ENCODE assay signal across 17 mouse cellular contexts in genomic region chr13:115006213-115006835, GRCm38 (mm10).
DNase-seq lines count a peak whose midpoint lies in the region; ATAC-seq and TF ChIP-seq lines count a peak whose summit lies in the region.
"Had no signal": no experiment of that assay in that cellular context is flagged by ENCODE, and none has a peak within 500 bp of the region (broad histone marks: within the 10 kb centered on the region; RNA-seq: fewer than 3 reads in every experiment).

No protein-coding gene starts in this region.

- H3K4me3 ChIP-seq in forebrain, embryonic 14.5 days (ENCODE audit: low read depth, low read length), result no peak overlapping the region
- H3K4me3 ChIP-seq in forebrain, postnatal 0 days (ENCODE audit: low read depth, low read length), result no peak overlapping the region
- no peak overlapping the region for H3K4me3 ChIP-seq in kidney, adult 2 months (ENCODE audit: insufficient read depth, low read depth, low read length)
- H3K4me3 ChIP-seq in CH12.LX (replicated peaks in 1 of 3; ENCODE audit: low read depth in 2 of 3, low read length in 2 of 3, poor library complexity in 1 of 3), result no peak overlapping the region
- H3K4me3 ChIP-seq in liver, embryonic 12.5 days, result no peak overlapping the region
- H3K4me3 ChIP-seq: forebrain, embryonic 12.5 days; limb, embryonic 13.5 days had no signal

- TF ChIP-seq CTCF in forebrain, postnatal 0 days (IDR thresholded peaks at IDR 0.05; ENCODE audit: low read depth), result no peak
- no peak for TF ChIP-seq CTCF in kidney, adult 2 months (conservative IDR thresholded peaks at IDR 0.05; ENCODE audit: insufficient read depth, insufficient read length, low read depth, low read length)
- no peak for TF ChIP-seq CTCF in CH12.LX (conservative IDR thresholded peaks at IDR 0.05 in 1 of 2, IDR thresholded peaks at IDR 0.05 in 1 of 2; ENCODE audit: low read depth in 2 of 2, low read length in 2 of 2)

- no peaks in the 10 kb centered on the region for H3K27me3 ChIP-seq in forebrain, embryonic 14.5 days (replicated peaks; ENCODE audit: control insufficient read depth, insufficient read depth, low read length)
- no peaks in the 10 kb centered on the region for H3K27me3 ChIP-seq in forebrain, postnatal 0 days (ENCODE audit: insufficient read depth, low read length)
- H3K27me3 ChIP-seq in kidney, adult 2 months (replicated peaks; ENCODE audit: control insufficient read depth, insufficient read depth, low read length), result no peaks in the 10 kb centered on the region
- no peaks in the 10 kb centered on the region for H3K27me3 ChIP-seq in CH12.LX (replicated peaks)
- no peaks in the 10 kb centered on the region for H3K27me3 ChIP-seq in liver, embryonic 12.5 days (replicated peaks)
- H3K27me3 ChIP-seq: forebrain, embryonic 12.5 days; limb, embryonic 13.5 days had no signal

- H3K79me2 ChIP-seq in CH12.LX (replicated peaks; ENCODE audit: control insufficient read depth, extremely low read depth, insufficient read depth, poor library complexity, severe bottlenecking), result no peaks in the 10 kb centered on the region

- H3K9me3 ChIP-seq in forebrain, embryonic 14.5 days (replicated peaks; ENCODE audit: control insufficient read depth, low read length), result no peaks in the 10 kb centered on the region
- H3K9me3 ChIP-seq in forebrain, postnatal 0 days (ENCODE audit: low read length), result no peaks in the 10 kb centered on the region
- H3K9me3 ChIP-seq in CH12.LX (replicated peaks; ENCODE audit: low read length), result no peaks in the 10 kb centered on the region
- H3K9me3 ChIP-seq in liver, embryonic 12.5 days (replicated peaks), result no peaks in the 10 kb centered on the region
- H3K9me3 ChIP-seq: forebrain, embryonic 12.5 days; limb, embryonic 13.5 days had no signal

- no peak overlapping the region for H3K4me2 ChIP-seq in forebrain, embryonic 14.5 days (ENCODE audit: low read length)
- no peak overlapping the region for H3K4me2 ChIP-seq in forebrain, postnatal 0 days (ENCODE audit: low read depth)
- peak overlapping the region; percentile 66 for H3K4me2 ChIP-seq in CH12.LX (ENCODE audit: insufficient read depth, low read depth, poor library complexity, severe bottlenecking)
- no peak overlapping the region for H3K4me2 ChIP-seq in liver, embryonic 12.5 days
- H3K4me2 ChIP-seq: forebrain, embryonic 12.5 days; limb, embryonic 13.5 days had no signal

- no peaks in the 10 kb centered on the region for H3K36me3 ChIP-seq in forebrain, embryonic 14.5 days (ENCODE audit: control insufficient read depth, insufficient read depth, low read length)
- H3K36me3 ChIP-seq in forebrain, postnatal 0 days (ENCODE audit: insufficient read depth), result no peaks in the 10 kb centered on the region
- H3K36me3 ChIP-seq in kidney, adult 2 months (ENCODE audit: control insufficient read depth, insufficient read depth, low read length), result peaks cover 4% of the 10 kb centered on the region
- H3K36me3 ChIP-seq in CH12.LX (replicated peaks in 1 of 2; ENCODE audit: control insufficient read depth in 1 of 2, insufficient read depth in 1 of 2, low read length in 1 of 2), result no peaks in the 10 kb centered on the region
- no peaks in the 10 kb centered on the region for H3K36me3 ChIP-seq in liver, embryonic 12.5 days
- H3K36me3 ChIP-seq: forebrain, embryonic 12.5 days; limb, embryonic 13.5 days had no signal

- no peak for TF ChIP-seq RAD21 in CH12.LX (IDR thresholded peaks at IDR 0.05; ENCODE audit: low read depth, low read length)

- no peak overlapping the region for H3K27ac ChIP-seq in forebrain, embryonic 14.5 days (ENCODE audit: low read depth, low read length)
- H3K27ac ChIP-seq in forebrain, postnatal 0 days (ENCODE audit: low read depth, low read length), result no peak overlapping the region
- H3K27ac ChIP-seq in kidney, adult 2 months (ENCODE audit: insufficient read depth, low read depth, low read length), result no peak overlapping the region
- H3K27ac ChIP-seq in CH12.LX (ENCODE audit: insufficient read depth, low read depth), result no peak overlapping the region
- H3K27ac ChIP-seq in liver, embryonic 12.5 days, result no peak overlapping the region
- H3K27ac ChIP-seq: forebrain, embryonic 12.5 days; limb, embryonic 13.5 days had no signal

- 39% methylated on average over 9 of the region's 9 CpGs for WGBS in forebrain, embryonic 14.5 days
- whole genome bisulfite sequencing in forebrain, postnatal 0 days, result 32% methylated on average over 9 of the region's 9 CpGs
- WGBS in kidney, adult 2 months, result 50% methylated on average over 9 of the region's 9 CpGs
- WGBS in liver, embryonic 12.5 days (ENCODE audit: insufficient replicate concordance), result 62% methylated on average over 9 of the region's 9 CpGs

- no peak overlapping the region for H3K9ac ChIP-seq in forebrain, embryonic 14.5 days (ENCODE audit: low read length)
- no peak overlapping the region for H3K9ac ChIP-seq in forebrain, postnatal 0 days
- no peak overlapping the region for H3K9ac ChIP-seq in CH12.LX (ENCODE audit: insufficient read depth, low read depth)
- H3K9ac ChIP-seq in liver, embryonic 12.5 days, result no peak overlapping the region
- H3K9ac ChIP-seq: forebrain, embryonic 12.5 days; limb, embryonic 13.5 days had no signal

- TF ChIP-seq POLR2A in kidney, adult 2 months (IDR thresholded peaks at IDR 0.05; ENCODE audit: low read depth, low read length), result no peak
- no peak for TF ChIP-seq POLR2A in CH12.LX (IDR thresholded peaks at IDR 0.05; ENCODE audit: low read depth, low read length)

- peak; percentile 22; the same call in 1 of the 2 replicates for ATAC-seq in forebrain, embryonic 14.5 days
- ATAC-seq in forebrain, postnatal 0 days, result no peak
- no peak for ATAC-seq in erythroblast, adult 5-6 weeks (replicated peaks; ENCODE audit: low FRiP score, poor library complexity, severe bottlenecking)
- no peak for ATAC-seq in liver, embryonic 12.5 days

- in situ Hi-C loops in CH12.LX (cut with MboI; ENCODE audit: low pct_ligation_motif_present, low pct_unique_long_range_greater_than_20kb, low sequenced_read_pairs), result no loop called here

- peak; percentile 30 for DNase-seq in forebrain, embryonic 14.5 days (ENCODE audit: low spot score)
- DNase-seq in forebrain, postnatal 0 days, result no peak
- DNase-seq in kidney, adult 2 months, result peak; percentile 21
- no peak for DNase-seq in kidney, postnatal 14 days
- DNase-seq in CH12.LX (ENCODE audit: extremely low read depth), result peak; percentile 51
- peak; percentile 13 for DNase-seq in fibroblast of lung, adult 2 months (ENCODE audit: low read depth)
- DNase-seq: adrenal gland, postnatal 14 days; cerebellum, adult 11 months; gastrocnemius, postnatal 36 days; kidney, adult 8-10 months; lung, postnatal 10 days; right cerebral cortex, postnatal 25 days; thymus, postnatal 14 days had no signal

- dilution Hi-C loops in CH12.LX (cut with MboI; ENCODE audit: extremely low pct_ligation_motif_present, extremely low pct_unique_long_range_greater_than_20kb, low sequenced_read_pairs), result no loop called here

- TF ChIP-seq EP300 in CH12.LX (IDR thresholded peaks at IDR 0.05; ENCODE audit: low read length), result no peak

- peaks cover 3% of the 10 kb centered on the region; the same call in 1 of the 2 replicates for H3K4me1 ChIP-seq in forebrain, embryonic 14.5 days (ENCODE audit: control insufficient read depth, insufficient read depth, low read length)
- H3K4me1 ChIP-seq in forebrain, postnatal 0 days (ENCODE audit: insufficient read depth), result no peaks in the 10 kb centered on the region
- no peaks in the 10 kb centered on the region for H3K4me1 ChIP-seq in kidney, adult 2 months (ENCODE audit: control insufficient read depth, insufficient read depth, low read length)
- H3K4me1 ChIP-seq in CH12.LX (ENCODE audit: control insufficient read depth in 1 of 2, insufficient read depth in 2 of 2), result peaks cover 0 to 16% of the 10 kb centered on the region in 2 experiments; a peak in 3 of 4 replicates
- peaks cover 7% of the 10 kb centered on the region; the same call in 1 of the 2 replicates for H3K4me1 ChIP-seq in liver, embryonic 12.5 days

TF ChIP-seq in CH12.LX, 34 proteins besides CTCF, POLR2A, EP300 and RAD21:
- TF ChIP-seq ETS1 (conservative IDR thresholded peaks at IDR 0.05; ENCODE audit: low read depth, low read length) (no peak), IRF4 (IDR thresholded peaks at IDR 0.05; ENCODE audit: low read depth, low read length) (0 out of 2 replicates have a peak, but pooled peaks have one; percentile 19), KAT2A (IDR thresholded peaks at IDR 0.05; ENCODE audit: insufficient replicate concordance, low read length) (no peak), USF2 (conservative IDR thresholded peaks at IDR 0.05; ENCODE audit: low read depth, low read length) (no peak), MEF2A (IDR thresholded peaks at IDR 0.05; ENCODE audit: borderline replicate concordance, low read depth, low read length) (peak; percentile 11; the same call in 1 of the 2 replicates), MAX (IDR thresholded peaks at IDR 0.05; ENCODE audit: low read length) (no peak), UBTF (IDR thresholded peaks at IDR 0.05; ENCODE audit: low read depth, low read length) (no peak), GABPA (IDR thresholded peaks at IDR 0.05; ENCODE audit: insufficient replicate concordance, low read depth, low read length) (no peak), ZNF384 (IDR thresholded peaks at IDR 0.05; ENCODE audit: low read depth, low read length) (peak; percentile 94), SIN3A (IDR thresholded peaks at IDR 0.05; ENCODE audit: low read length) (no peak), ZC3H11A (IDR thresholded peaks at IDR 0.05; ENCODE audit: low read depth, low read length) (no peak)

Comparison
In these comparisons a context has a peak if more than half of its experiments do, and no peak if none do; other contexts are left out.
1. DNase-seq: peak in forebrain, embryonic 14.5 days (single experiment), kidney, adult 2 months (single experiment), CH12.LX (single experiment) and fibroblast of lung, adult 2 months (single experiment); none in forebrain, postnatal 0 days (single experiment) and kidney, postnatal 14 days (single experiment).